Mouse (Mus musculus) forebrain, embryonic 12.5 days (tissue): ENCODE measurements around the gene Anks4b. TPM values are rescaled to one million over a fixed set of nuclear protein-coding genes. Genes with fewer than 3 reads are reported as not detected.

Source experiments
- ATAC-seq: fragments of 200-750 bp; cut with Nextera tagmentation; 2 replicates; pipeline ENCODE4 v1.8.0; 2017; ENCODE audit warnings: moderate TSS enrichment; ENCODE audit not compliant: low FRiP score
- H3K27ac ChIP-seq: fragments of 300-500 bp; sonication (generic); 2 replicates; pipeline ENCODE4 v1.5.1; 2016; ENCODE audit warnings: mild to moderate bottlenecking
- H3K27me3 ChIP-seq: fragments of 300-500 bp; sonication (generic); 2 replicates; pipeline ENCODE4 v1.6.1; 2016; ENCODE audit warnings: mild to moderate bottlenecking
- H3K36me3 ChIP-seq: fragments of 300-500 bp; sonication (generic); replicated peaks from 2 replicates; pipeline ENCODE4 v1.6.1; 2016; ENCODE audit warnings: mild to moderate bottlenecking
- H3K4me1 ChIP-seq: fragments of 300-500 bp; sonication (generic); 2 replicates; pipeline ENCODE4 v1.6.1; 2016
- H3K4me2 ChIP-seq: fragments of 300-500 bp; sonication (generic); 2 replicates; pipeline ENCODE4 v1.6.1; 2016; ENCODE audit warnings: mild to moderate bottlenecking, moderate library complexity
- H3K4me3 ChIP-seq: fragments of 300-500 bp; sonication (generic); replicated peaks from 2 replicates; pipeline ENCODE4 v1.5.1; 2016; ENCODE audit warnings: mild to moderate bottlenecking
- H3K9ac ChIP-seq: fragments of 300-500 bp; sonication (generic); 2 replicates; pipeline ENCODE4 v1.6.1; 2016; ENCODE audit warnings: mild to moderate bottlenecking
- H3K9me3 ChIP-seq: fragments of 300-500 bp; sonication (generic); 2 replicates; pipeline ENCODE4 v1.6.1; 2016
- WGBS: fragments of 180-500 bp; shearing (Covaris S2); methylation state at CpG from one replicate; pipeline ENCODE4 v1.1.7; 2016; 5-methylcytosine and 5-hydroxymethylcytosine counted together
- polyA plus RNA-seq: library from polyadenylated mRNA; unstranded; fragments of >200 nt; fragmentation: Nextera tagmentation; extraction: Ambion mirVana; gene quantifications from 2 replicates; pipeline ENCODE4 v1.2.1, GENCODE M21; 2016

Anks4b gene
- polyA plus RNA-seq, 1 experiment from 2014 or later: 0.05 TPM

GRCm38 (mm10) chr7:120192207-120192606, 18.5 kb downstream of the Anks4b start:
- Histone ChIP-seq H3K9me3 (no peaks in the 10 kb centered on the region), H3K36me3 (no peaks in the 10 kb centered on the region), H3K4me3 (no peak overlapping the region), H3K4me2 (no peak overlapping the region), H3K4me1 (no peaks in the 10 kb centered on the region), H3K27ac (no peak overlapping the region), H3K9ac (no peak overlapping the region), H3K27me3 (no peaks in the 10 kb centered on the region)
- ATAC-seq: no peak
- WGBS: 71% methylated on average over 3 of the region's 3 CpGs

DNA sequence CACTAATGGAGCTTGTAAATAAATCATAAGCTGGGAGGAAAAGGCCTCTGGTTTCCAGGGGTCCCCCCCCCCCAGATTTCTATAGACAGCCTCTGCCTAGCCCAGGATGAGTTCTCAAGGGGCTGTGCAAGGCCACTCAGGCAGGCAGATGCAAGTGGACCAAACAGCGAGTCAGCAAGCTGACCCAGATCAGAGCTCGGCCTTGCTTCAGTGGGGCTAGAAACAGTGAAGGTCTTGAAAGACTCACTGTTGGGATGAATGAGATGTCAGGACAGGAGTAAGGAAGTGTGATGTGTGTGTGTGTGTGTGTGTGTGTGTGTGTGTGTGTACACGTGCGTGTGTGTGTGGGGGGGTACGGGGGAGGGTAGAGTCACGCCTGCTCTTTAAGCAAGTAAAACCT, 19.2 kb downstream of the Anks4b start:
- Histone ChIP-seq H3K9me3 (no peaks in the 10 kb centered on the region), H3K4me1 (no peaks in the 10 kb centered on the region), H3K4me3 (no peak overlapping the region), H3K27ac (no peak overlapping the region), H3K9ac (no peak overlapping the region), H3K4me2 (no peak overlapping the region), H3K36me3 (no peaks in the 10 kb centered on the region), H3K27me3 (no peaks in the 10 kb centered on the region)
- no peak for ATAC-seq
- WGBS: 79% methylated on average over 6 of the region's 6 CpGs

DNA sequence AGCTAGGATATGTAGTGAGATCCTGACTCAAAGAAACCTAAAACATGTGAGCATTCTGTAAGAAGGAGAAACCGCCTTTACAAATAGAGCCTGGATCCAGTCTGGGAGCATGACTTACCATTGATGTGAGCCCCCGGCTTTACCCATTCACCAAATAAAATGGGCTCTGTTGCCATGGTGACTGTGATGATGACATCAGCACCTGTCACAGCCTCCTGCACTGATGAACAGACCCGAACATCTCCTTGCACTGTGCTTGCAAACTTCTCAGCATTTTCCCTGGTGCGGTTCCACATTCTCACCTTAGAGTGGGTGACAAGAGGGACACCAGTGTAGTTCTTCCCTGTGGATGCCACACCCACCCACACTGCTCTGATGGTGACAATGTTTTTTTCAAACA, 21.5 kb downstream of the Anks4b start:
- no peaks in the 10 kb centered on the region for H3K9me3 ChIP-seq
- 65% methylated on average over 4 of the region's 4 CpGs for WGBS
- H3K27me3 ChIP-seq: peaks cover 11% of the 10 kb centered on the region
- no peaks in the 10 kb centered on the region for H3K36me3 ChIP-seq
- no peak overlapping the region for H3K9ac ChIP-seq
- no peaks in the 10 kb centered on the region for H3K4me1 ChIP-seq
- no peak for ATAC-seq
- no peak overlapping the region for H3K27ac ChIP-seq
- no peak overlapping the region for H3K4me3 ChIP-seq
- no peak overlapping the region for H3K4me2 ChIP-seq

GRCm38 (mm10) chr7:120201231-120201744, 27.6 kb downstream of the Anks4b start:
- Histone ChIP-seq H3K27ac (no peak overlapping the region), H3K27me3 (peaks cover 43% of the 10 kb centered on the region), H3K9ac (no peak overlapping the region), H3K4me2 (peak overlapping the region; percentile 48), H3K9me3 (no peaks in the 10 kb centered on the region), H3K36me3 (no peaks in the 10 kb centered on the region), H3K4me3 (peak overlapping the region; percentile 25), H3K4me1 (peaks cover 14% of the 10 kb centered on the region)
- WGBS: 5% methylated on average over 14 of the region's 14 CpGs
- no peak for ATAC-seq

DNA sequence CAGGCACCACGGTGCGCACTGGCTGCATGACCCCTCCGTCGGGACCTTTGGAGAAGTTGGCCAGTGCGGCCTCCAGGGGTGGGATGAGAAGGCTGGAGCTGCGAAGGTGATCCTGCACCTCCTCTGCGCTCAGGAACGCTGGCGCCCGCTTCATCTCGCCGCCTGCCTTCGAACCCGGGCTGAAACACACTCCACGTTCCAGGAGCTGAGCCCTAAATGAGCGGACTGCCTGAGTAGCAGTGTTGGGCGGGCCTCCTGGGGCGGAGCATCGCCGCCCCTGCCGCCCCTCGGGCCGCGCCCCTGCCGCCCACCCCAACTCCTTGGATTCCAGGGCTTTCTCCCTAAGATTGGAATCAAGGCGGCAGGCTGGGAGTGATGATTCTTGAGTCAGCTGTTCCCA, 28.1 kb downstream of the Anks4b start, which contains the start of gene Crym:
Gene Crym, minus strand, starts transcription at position 341 of the 400 bp plus-strand sequence.
- H3K4me2 ChIP-seq: peak within 1 kb of the TSS; percentile 48
- no peak within 1 kb of the TSS for H3K27ac ChIP-seq
- WGBS: 2% methylated on average over 26 of the region's 26 CpGs
- H3K9ac ChIP-seq: no peak within 1 kb of the TSS; the same call in 1 of the 2 replicates
- H3K27me3 ChIP-seq: peaks cover 43% of the 10 kb centered on the region
- no peaks in the 10 kb centered on the region for H3K9me3 ChIP-seq
- H3K4me3 ChIP-seq: peak within 1 kb of the TSS; percentile 25
- ATAC-seq: no peak
- peaks cover 14% of the 10 kb centered on the region for H3K4me1 ChIP-seq
- H3K36me3 ChIP-seq: no peaks in the 10 kb centered on the region

GRCm38 (mm10) chr7:120203789-120204188, 30.1 kb downstream of the Anks4b start, which contains the start of gene Abca14:
Gene Abca14, plus strand, starts transcription at chr7:120203961.
- WGBS: 4% methylated on average over 26 of the region's 26 CpGs
- Histone ChIP-seq H3K9me3 (no peaks in the 10 kb centered on the region), H3K4me1 (peaks cover 14% of the 10 kb centered on the region), H3K4me3 (no peak within 1 kb of the TSS), H3K27me3 (peaks cover 43% of the 10 kb centered on the region), H3K4me2 (no peak within 1 kb of the TSS), H3K27ac (no peak within 1 kb of the TSS), H3K36me3 (no peaks in the 10 kb centered on the region), H3K9ac (no peak within 1 kb of the TSS)
- ATAC-seq: peak; percentile 79; the same call in 1 of the 2 replicates

GRCm38 (mm10) chr7:120205989-120206388, 32.3 kb downstream of the Anks4b start:
- H3K4me1 ChIP-seq: peaks cover 9% of the 10 kb centered on the region
- no peak overlapping the region for H3K27ac ChIP-seq
- no peaks in the 10 kb centered on the region for H3K36me3 ChIP-seq
- no peak overlapping the region for H3K9ac ChIP-seq
- no peaks in the 10 kb centered on the region for H3K9me3 ChIP-seq
- peaks cover 24% of the 10 kb centered on the region for H3K27me3 ChIP-seq
- ATAC-seq: no peak
- WGBS: 65% methylated on average over 9 of the region's 9 CpGs
- H3K4me3 ChIP-seq: no peak overlapping the region
- no peak overlapping the region for H3K4me2 ChIP-seq

- Histone ChIP-seq H3K4me2 (no peak overlapping the region), H3K4me1 (no peaks in the 10 kb centered on the region), H3K36me3 (no peaks in the 10 kb centered on the region), H3K27me3 (no peaks in the 10 kb centered on the region), H3K9me3 (no peaks in the 10 kb centered on the region), H3K4me3 (no peak overlapping the region), H3K27ac (no peak overlapping the region), H3K9ac (no peak overlapping the region)
- ATAC-seq: no peak
Observed at GRCm38 (mm10) chr7:120228541-120228940, 54.9 kb downstream of the Anks4b start.

Other genes with a start within 250 kb of the Anks4b start
- 0.04 and 0.11 TPM in 2 replicates for gene Dnah3, start 78.6 kb upstream of the Anks4b start, polyA plus RNA-seq
- gene Tmem159, start 71.5 kb upstream of the Anks4b start, polyA plus RNA-seq: 8.0 and 8.9 TPM in 2 replicates
- not detected in 2 replicates for gene Zp2, start 28.6 kb upstream of the Anks4b start, polyA plus RNA-seq
- gene Crym, start 28.3 kb downstream of the Anks4b start, polyA plus RNA-seq: 17.1 and 25.4 TPM in 2 replicates
- gene Abca14, start 30.1 kb downstream of the Anks4b start, polyA plus RNA-seq: not detected in 2 replicates
- not detected in 2 replicates for gene Abca15, start 154.8 kb downstream of the Anks4b start, polyA plus RNA-seq
- gene Abca16, start 235.8 kb downstream of the Anks4b start, polyA plus RNA-seq: 0.04 TPM in 1 of 2 replicates, not detected in the other